Mouse (Mus musculus) ovary, postnatal 10 days (tissue): ENCODE measurements at regions not wholly inside any gene's neighbourhood (a gene's known extent, or its start where the extent isn't known, plus 50 kb on each side); places are given as distances from the start of the nearest gene placed in this dataset.

Experiments
- DNase-seq: peaks from one replicate; pipeline ENCODE4 v3.0.0; 2022; ENCODE audit warnings: low spot score

GRCm38 (mm10) chr13:28898900-28899299 lies 54.6 kb downstream of the Sox4 start:
- DNase-seq, result no peak

- DNase-seq, result no peak
Observed at GRCm38 (mm10) chr13:28892896-28893295, 60.6 kb downstream of the Sox4 start.

GRCm38 (mm10) chr13:28887098-28887497 lies 66.4 kb downstream of the Sox4 start:
- DNase-seq, result no peak

- no peak for DNase-seq
Observed at GRCm38 (mm10) chr13:28886691-28887090, 66.8 kb downstream of the Sox4 start.

GRCm38 (mm10) chr13:28885083-28886037 lies 68.2 kb downstream of the Sox4 start:
- peak; percentile 25 for DNase-seq

- no peak for DNase-seq
Observed at GRCm38 (mm10) chr13:28884191-28884820, 69.2 kb downstream of the Sox4 start.

GRCm38 (mm10) chr13:28883398-28883797 lies 70.1 kb downstream of the Sox4 start:
- no peak for DNase-seq

- DNase-seq, result no peak
Observed at GRCm38 (mm10) chr13:28880888-28881287, 72.6 kb downstream of the Sox4 start.

- DNase-seq, result no peak
Observed at GRCm38 (mm10) chr13:28878692-28879091, 74.8 kb downstream of the Sox4 start.

- no peak for DNase-seq
Observed at GRCm38 (mm10) chr13:28876771-28877170, 76.7 kb downstream of the Sox4 start.

- no peak for DNase-seq
Observed at GRCm38 (mm10) chr13:28870681-28871080, 82.8 kb downstream of the Sox4 start.

GRCm38 (mm10) chr13:28867210-28867609 lies 86.3 kb downstream of the Sox4 start:
- DNase-seq, result no peak

- no peak for DNase-seq
Observed at GRCm38 (mm10) chr13:28866686-28867085, 86.8 kb downstream of the Sox4 start.

GRCm38 (mm10) chr13:28860601-28861000 lies 92.9 kb downstream of the Sox4 start:
- DNase-seq, result no peak

GRCm38 (mm10) chr13:28859829-28860427 lies 93.6 kb downstream of the Sox4 start:
- DNase-seq, result no peak

- DNase-seq, result no peak
Observed at GRCm38 (mm10) chr13:28858001-28858400, 95.5 kb downstream of the Sox4 start.

- DNase-seq, result no peak
Observed at GRCm38 (mm10) chr13:28857201-28857600, 96.3 kb downstream of the Sox4 start.

- no peak for DNase-seq
Observed at GRCm38 (mm10) chr13:28856472-28856871, 97.0 kb downstream of the Sox4 start.

GRCm38 (mm10) chr13:28854247-28854646 lies 99.3 kb downstream of the Sox4 start:
- no peak for DNase-seq

GRCm38 (mm10) chr13:28848305-28848704 lies 105.2 kb downstream of the Sox4 start:
- no peak for DNase-seq

- no peak for DNase-seq
Observed at GRCm38 (mm10) chr13:28847478-28847877, 106.0 kb downstream of the Sox4 start.

- DNase-seq, result no peak
Observed at GRCm38 (mm10) chr13:28844495-28844894, 109.0 kb downstream of the Sox4 start.

GRCm38 (mm10) chr13:28842811-28843210 lies 110.7 kb downstream of the Sox4 start:
- no peak for DNase-seq
